Mouse (Mus musculus) E14TG2a.4 (cell line): Measurements from ENCODE around the gene Wnt8b.

ENCODE experiments used
- CTCF ChIP-seq: conservative IDR thresholded peaks from 2 replicates; pipeline ENCODE4 v1.5.1; 2014; ENCODE audit warnings: low read length
- NANOG ChIP-seq: IDR thresholded peaks from 2 replicates; pipeline ENCODE4 v1.6.1; 2014; ENCODE audit warnings: borderline replicate concordance, low read length, mixed read lengths
- POU5F1 ChIP-seq: IDR thresholded peaks from 2 replicates; pipeline ENCODE4 v1.6.1; 2014; ENCODE audit warnings: low read length, borderline replicate concordance

DNA sequence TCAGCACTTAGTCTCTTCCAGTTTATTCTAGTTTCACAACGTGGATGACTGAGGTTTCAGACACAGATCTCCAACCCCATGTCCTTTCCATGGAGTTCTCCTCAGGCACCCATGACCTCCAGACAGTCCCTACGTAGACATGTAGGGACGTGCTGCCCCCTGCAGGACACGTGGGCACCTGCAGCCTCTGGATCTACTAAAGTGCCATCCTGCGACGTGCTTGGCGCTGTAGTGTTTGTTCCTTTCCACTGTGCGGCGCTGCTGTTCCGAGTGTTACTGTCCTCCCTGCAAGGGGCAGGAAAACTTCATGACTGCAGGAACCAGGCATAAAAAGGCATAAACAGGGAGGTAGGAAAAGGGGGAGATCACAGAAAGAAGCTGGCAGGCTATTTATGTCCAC is 19.1 kb upstream of the Wnt8b start:
- TF ChIP-seq CTCF (peak; percentile 100), POU5F1 (no peak), NANOG (no peak)
